Mouse (Mus musculus) ES-Bruce4 (cell line): ENCODE measurements around the gene Mbl1.

ENCODE experiments used
- CTCF ChIP-seq: IDR thresholded peaks from one replicate; pipeline ENCODE4 v1.8.1; 2011; ENCODE audit warnings: low read depth, low read length
- POLR2A ChIP-seq: IDR thresholded peaks from one replicate; pipeline ENCODE4 v1.8.1; 2011; ENCODE audit warnings: low read length; ENCODE audit not compliant: insufficient read depth

DNA sequence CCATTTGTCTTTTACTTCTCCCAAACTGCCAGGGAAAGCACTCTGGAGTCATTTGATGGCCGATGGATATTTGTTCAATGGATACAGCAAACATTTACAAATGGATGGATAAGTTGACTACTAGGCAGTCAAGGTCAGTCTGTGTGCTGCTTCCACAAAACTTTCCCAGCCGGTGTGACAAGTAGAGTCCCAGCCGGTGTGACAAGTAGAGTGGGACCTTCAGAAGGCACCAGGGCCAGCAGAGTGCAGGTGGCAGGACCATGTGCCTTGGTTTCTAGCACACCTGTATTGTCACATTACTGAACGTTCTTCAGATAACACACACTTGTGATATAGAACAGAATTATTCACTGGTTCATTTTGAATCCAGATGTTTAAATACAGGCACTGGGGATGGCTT, 8.8 kb downstream of the Mbl1 start:
- no peak for TF ChIP-seq CTCF
- TF ChIP-seq POLR2A, result no peak
